Mouse (Mus musculus): ENCODE results near the gene Bcl11b. TPM values are rescaled to one million over a fixed set of nuclear protein-coding genes. Genes with fewer than 3 reads are reported as not detected.

The Bcl11b gene
- polyA plus RNA-seq, 1 experiment = 19.7 TPM

DNA sequence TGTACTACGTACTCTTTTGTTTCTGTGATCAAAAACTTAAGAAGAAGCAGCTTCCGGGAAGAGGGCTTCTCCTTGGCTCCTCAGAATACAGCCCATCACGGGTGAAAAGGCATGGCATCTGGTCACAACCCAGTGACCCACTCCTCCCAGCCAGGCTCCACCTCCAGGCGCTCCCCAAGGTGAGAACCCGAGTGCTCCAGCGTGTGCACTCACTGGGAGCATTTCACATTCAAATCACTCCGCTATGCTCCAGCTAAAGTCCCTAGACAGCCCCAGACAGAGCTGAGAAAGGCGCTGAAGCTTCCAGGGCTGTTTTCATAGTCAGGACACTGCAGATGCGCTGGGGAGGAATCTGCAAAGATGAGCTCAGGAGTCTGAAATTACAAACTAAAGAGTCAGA lies 99.5 kb downstream of the Bcl11b start:
- DNase-seq (ENCODE audit: low read depth in 1 of 2, low spot score in 2 of 2) = no peak
- Histone ChIP-seq H3K27me3 (ENCODE audit: control insufficient read depth, insufficient read depth, low read length) (no peaks in the 10 kb centered on the region), H3K4me1 (ENCODE audit: control insufficient read depth, insufficient read depth, insufficient read length) (no peaks in the 10 kb centered on the region), H3K4me3 (ENCODE audit: extremely low read depth, insufficient read depth, insufficient read length) (no peak overlapping the region), H3K36me3 (ENCODE audit: control insufficient read depth, insufficient read depth, low read length) (no peaks in the 10 kb centered on the region), H3K27ac (ENCODE audit: insufficient read depth, low read length) (no peak overlapping the region)
- no peak for TF ChIP-seq POLR2A (IDR thresholded peaks at IDR 0.05; ENCODE audit: low read depth, low read length)
- no peak for TF ChIP-seq CTCF (IDR thresholded peaks at IDR 0.05; ENCODE audit: extremely low read depth, insufficient read depth, insufficient read length, insufficient replicate concordance)
- WGBS = 55% methylated on average over 9 of the region's 9 CpGs

DNA sequence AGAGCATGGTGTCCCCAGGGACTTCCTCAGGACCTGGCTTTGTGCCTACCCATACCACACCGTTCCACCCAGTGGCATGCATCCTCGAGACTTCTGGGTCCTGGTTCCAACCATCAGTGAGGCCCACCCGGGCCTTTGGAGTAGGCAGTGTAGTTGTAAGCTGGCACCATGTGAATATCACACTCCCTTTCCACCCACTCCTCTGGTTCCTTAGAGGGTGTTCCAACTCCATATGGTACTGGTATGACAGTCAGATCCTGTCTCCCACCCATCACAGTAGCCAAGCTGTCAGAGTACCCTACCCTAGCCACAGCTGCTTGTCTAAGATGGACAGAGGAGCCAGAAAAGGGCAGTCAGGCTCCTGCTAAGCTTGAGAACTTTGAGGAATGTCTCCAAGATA lies 112.0 kb downstream of the Bcl11b start:
- no peaks in the 10 kb centered on the region for H3K27me3 ChIP-seq (ENCODE audit: control insufficient read depth, insufficient read depth, low read length)
- H3K27ac ChIP-seq (ENCODE audit: insufficient read depth, low read length) = no peak overlapping the region
- H3K4me3 ChIP-seq (ENCODE audit: extremely low read depth, insufficient read depth, insufficient read length) = no peak overlapping the region
- DNase-seq (ENCODE audit: low read depth in 1 of 2, low spot score in 2 of 2) = no peak
- no peaks in the 10 kb centered on the region for H3K4me1 ChIP-seq (ENCODE audit: control insufficient read depth, insufficient read depth, insufficient read length)
- WGBS = 69% methylated on average over 3 of the region's 3 CpGs
- no peak for TF ChIP-seq CTCF (IDR thresholded peaks at IDR 0.05; ENCODE audit: extremely low read depth, insufficient read depth, insufficient read length, insufficient replicate concordance)
- no peak for TF ChIP-seq POLR2A (IDR thresholded peaks at IDR 0.05; ENCODE audit: low read depth, low read length)
- no peaks in the 10 kb centered on the region for H3K36me3 ChIP-seq (ENCODE audit: control insufficient read depth, insufficient read depth, low read length)

DNA sequence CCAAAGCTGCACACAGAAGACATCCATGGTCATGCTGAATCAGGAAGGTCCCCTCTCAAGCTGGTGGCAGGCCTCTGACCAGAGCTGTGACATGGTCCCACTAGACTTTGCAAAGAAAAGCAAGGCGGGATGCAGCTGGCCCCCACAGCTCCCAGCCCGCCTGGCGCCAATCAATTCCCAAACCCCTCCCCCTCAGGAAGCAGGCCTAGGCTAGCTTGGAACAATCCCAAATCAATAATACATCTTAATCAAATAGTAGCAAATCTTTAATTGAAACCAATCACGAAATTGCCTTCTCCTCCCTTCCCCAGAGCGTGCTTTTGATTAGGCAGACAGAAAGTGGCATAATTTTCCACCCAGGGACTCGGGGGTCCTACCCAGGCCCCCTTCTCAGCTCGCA lies 113.1 kb downstream of the Bcl11b start:
- no peaks in the 10 kb centered on the region for H3K36me3 ChIP-seq (ENCODE audit: control insufficient read depth, insufficient read depth, low read length)
- 84% methylated on average over 7 of the region's 7 CpGs for WGBS
- H3K27me3 ChIP-seq (ENCODE audit: control insufficient read depth, insufficient read depth, low read length) = no peaks in the 10 kb centered on the region
- H3K4me3 ChIP-seq (ENCODE audit: extremely low read depth, insufficient read depth, insufficient read length) = no peak overlapping the region
- DNase-seq (ENCODE audit: low read depth in 1 of 2, low spot score in 2 of 2) = no peak
- TF ChIP-seq POLR2A (IDR thresholded peaks at IDR 0.05; ENCODE audit: low read depth, low read length) = no peak
- TF ChIP-seq CTCF (IDR thresholded peaks at IDR 0.05; ENCODE audit: extremely low read depth, insufficient read depth, insufficient read length, insufficient replicate concordance) = no peak
- H3K27ac ChIP-seq (ENCODE audit: insufficient read depth, low read length) = no peak overlapping the region
- no peaks in the 10 kb centered on the region for H3K4me1 ChIP-seq (ENCODE audit: control insufficient read depth, insufficient read depth, insufficient read length)

GRCm38 (mm10) chr12:107889841-107890240 lies 113.6 kb downstream of the Bcl11b start:
- 88% methylated on average over 10 of the region's 10 CpGs for WGBS

DNA sequence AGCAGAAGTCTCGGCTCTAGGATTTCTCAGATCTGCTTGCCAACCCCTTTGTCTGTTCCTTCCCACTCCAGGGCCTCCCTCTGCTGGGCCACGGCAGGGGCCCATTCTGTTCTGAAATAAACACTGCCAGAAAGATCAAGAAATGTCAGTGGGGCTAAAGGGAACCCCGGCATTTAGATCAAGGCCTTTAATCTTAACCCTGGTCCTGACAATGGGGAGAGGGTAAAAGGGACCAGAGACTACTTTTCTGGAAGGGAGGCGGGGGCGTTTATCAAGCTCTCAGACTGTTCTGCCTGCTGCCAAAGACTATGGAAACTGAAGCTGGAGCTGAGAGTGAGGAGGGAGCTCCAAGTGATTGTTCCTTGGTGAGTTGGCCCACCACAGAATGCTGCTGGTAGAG lies 114.8 kb downstream of the Bcl11b start:
- DNase-seq (ENCODE audit: low read depth in 1 of 2, low spot score in 2 of 2) = no peak
- WGBS = 63% methylated on average over 5 of the region's 5 CpGs
- no peaks in the 10 kb centered on the region for H3K36me3 ChIP-seq (ENCODE audit: control insufficient read depth, insufficient read depth, low read length)
- no peak overlapping the region for H3K4me3 ChIP-seq (ENCODE audit: extremely low read depth, insufficient read depth, insufficient read length)
- H3K27ac ChIP-seq (ENCODE audit: insufficient read depth, low read length) = no peak overlapping the region
- TF ChIP-seq POLR2A (IDR thresholded peaks at IDR 0.05; ENCODE audit: low read depth, low read length) (no peak), CTCF (IDR thresholded peaks at IDR 0.05; ENCODE audit: extremely low read depth, insufficient read depth, insufficient read length, insufficient replicate concordance) (no peak)
- H3K27me3 ChIP-seq (ENCODE audit: control insufficient read depth, insufficient read depth, low read length) = no peaks in the 10 kb centered on the region
- H3K4me1 ChIP-seq (ENCODE audit: control insufficient read depth, insufficient read depth, insufficient read length) = no peaks in the 10 kb centered on the region

More at GRCm38 (mm10) chr12:107889841-107890240, 113.6 kb downstream of the Bcl11b start:
- no peaks in the 10 kb centered on the region for H3K27me3 ChIP-seq (ENCODE audit: control insufficient read depth, insufficient read depth, low read length)
- no peak for TF ChIP-seq POLR2A (IDR thresholded peaks at IDR 0.05; ENCODE audit: low read depth, low read length)
- DNase-seq (ENCODE audit: low read depth in 1 of 2, low spot score in 2 of 2) = no peak
- no peak overlapping the region for H3K27ac ChIP-seq (ENCODE audit: insufficient read depth, low read length)
- no peaks in the 10 kb centered on the region for H3K36me3 ChIP-seq (ENCODE audit: control insufficient read depth, insufficient read depth, low read length)
- no peak overlapping the region for H3K4me3 ChIP-seq (ENCODE audit: extremely low read depth, insufficient read depth, insufficient read length)
- no peaks in the 10 kb centered on the region for H3K4me1 ChIP-seq (ENCODE audit: control insufficient read depth, insufficient read depth, insufficient read length)

DNA sequence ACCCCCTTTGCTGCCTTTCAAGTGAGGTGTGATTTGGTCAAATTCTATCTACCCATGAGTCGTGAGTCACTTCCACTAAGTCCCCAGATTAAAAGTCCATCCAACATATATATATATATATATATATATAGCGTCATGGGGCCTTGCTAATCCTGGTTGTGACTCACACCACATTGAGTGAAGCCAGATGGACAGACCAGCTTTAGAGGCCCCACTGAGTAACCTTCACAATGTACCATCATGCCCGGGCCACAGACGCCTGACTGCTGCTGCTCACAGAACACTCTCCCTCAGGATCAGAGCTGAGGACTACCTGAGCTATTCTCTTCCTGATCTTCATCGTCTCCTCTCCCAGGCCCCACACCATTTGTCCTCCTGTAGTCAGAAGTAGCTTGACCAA lies 115.4 kb downstream of the Bcl11b start:
- H3K4me3 ChIP-seq (ENCODE audit: extremely low read depth, insufficient read depth, insufficient read length) = no peak overlapping the region
- H3K27me3 ChIP-seq (ENCODE audit: control insufficient read depth, insufficient read depth, low read length) = no peaks in the 10 kb centered on the region
- H3K36me3 ChIP-seq (ENCODE audit: control insufficient read depth, insufficient read depth, low read length) = no peaks in the 10 kb centered on the region
- 88% methylated on average over 5 of the region's 5 CpGs for WGBS
- no peak for DNase-seq (ENCODE audit: low read depth in 1 of 2, low spot score in 2 of 2)
- no peak overlapping the region for H3K27ac ChIP-seq (ENCODE audit: insufficient read depth, low read length)
- H3K4me1 ChIP-seq (ENCODE audit: control insufficient read depth, insufficient read depth, insufficient read length) = no peaks in the 10 kb centered on the region
- TF ChIP-seq CTCF (IDR thresholded peaks at IDR 0.05; ENCODE audit: extremely low read depth, insufficient read depth, insufficient read length, insufficient replicate concordance) (no peak), POLR2A (IDR thresholded peaks at IDR 0.05; ENCODE audit: low read depth, low read length) (no peak)

DNA sequence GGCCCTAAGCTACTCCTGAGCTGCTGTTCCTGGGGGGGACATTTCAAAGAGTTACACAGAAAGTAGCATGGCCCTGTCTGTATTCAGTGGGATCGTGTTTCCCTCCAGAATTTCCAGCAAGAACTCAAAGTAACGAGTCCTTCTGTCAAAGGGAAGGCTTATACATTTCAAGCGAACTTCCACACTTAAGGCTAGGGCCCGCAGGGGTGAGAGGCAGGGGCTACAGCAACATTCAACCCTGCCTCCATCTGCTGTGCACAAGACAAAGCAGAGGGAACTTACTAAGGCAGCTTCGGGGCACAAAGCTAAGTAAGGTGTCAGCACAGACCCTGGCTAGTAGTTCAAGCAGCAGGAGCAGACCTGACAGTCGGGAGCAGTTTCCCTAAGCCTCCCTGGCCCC lies 115.8 kb downstream of the Bcl11b start:
- Histone ChIP-seq H3K27ac (ENCODE audit: insufficient read depth, low read length) (no peak overlapping the region), H3K36me3 (ENCODE audit: control insufficient read depth, insufficient read depth, low read length) (no peaks in the 10 kb centered on the region), H3K27me3 (ENCODE audit: control insufficient read depth, insufficient read depth, low read length) (no peaks in the 10 kb centered on the region), H3K4me3 (ENCODE audit: extremely low read depth, insufficient read depth, insufficient read length) (no peak overlapping the region), H3K4me1 (ENCODE audit: control insufficient read depth, insufficient read depth, insufficient read length) (no peaks in the 10 kb centered on the region)
- DNase-seq (ENCODE audit: low read depth in 1 of 2, low spot score in 2 of 2) = no peak
- TF ChIP-seq POLR2A (IDR thresholded peaks at IDR 0.05; ENCODE audit: low read depth, low read length) (no peak), CTCF (IDR thresholded peaks at IDR 0.05; ENCODE audit: extremely low read depth, insufficient read depth, insufficient read length, insufficient replicate concordance) (no peak)
- WGBS = 75% methylated on average over 6 of the region's 6 CpGs

Measured in spleen, adult 2 months (tissue).